Mouse (Mus musculus): ENCODE data around the gene Cpm. TPM values are rescaled to one million over a fixed set of nuclear protein-coding genes. Genes with fewer than 3 reads are reported as not detected.
"Not testable (repeated sequence)": the region's sequence is repeated elsewhere in the genome, so short reads cannot be mapped to it uniquely, and the experiment has no call there.

The Cpm gene
- total RNA-seq, 2 experiments from 2014 or later = 9.3 to 10.0 TPM

- DNase-seq = no peak
These were observed 36.2 kb upstream of the Cpm start for GRCm38 (mm10) chr10:117593041-117593570.

GRCm38 (mm10) chr10:117593857-117594256 is 35.4 kb upstream of the Cpm start:
- DNase-seq = no peak

- no peak for DNase-seq
These were observed 34.9 kb upstream of the Cpm start for GRCm38 (mm10) chr10:117594291-117594850.

DNA sequence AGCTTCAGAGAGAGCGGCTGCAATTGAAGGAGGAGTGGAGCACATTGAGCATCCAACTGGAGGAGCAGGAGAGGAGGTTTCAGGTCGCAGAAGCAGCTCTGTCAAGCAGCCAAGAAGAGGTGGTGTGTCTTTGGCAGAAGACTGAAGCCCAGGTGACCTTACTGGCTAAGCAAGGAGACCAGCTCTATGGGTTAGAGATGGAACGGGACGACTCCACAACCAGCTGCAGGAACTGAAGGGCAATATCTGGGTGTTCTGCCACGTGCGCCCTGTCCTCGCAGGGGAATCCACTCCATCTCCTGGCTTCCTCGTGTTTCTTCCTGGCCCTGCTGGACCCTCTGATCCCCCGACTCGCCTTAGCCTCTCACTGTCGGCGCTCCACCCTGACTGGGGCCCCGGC is 34.4 kb upstream of the Cpm start:
- no peak for DNase-seq

DNA sequence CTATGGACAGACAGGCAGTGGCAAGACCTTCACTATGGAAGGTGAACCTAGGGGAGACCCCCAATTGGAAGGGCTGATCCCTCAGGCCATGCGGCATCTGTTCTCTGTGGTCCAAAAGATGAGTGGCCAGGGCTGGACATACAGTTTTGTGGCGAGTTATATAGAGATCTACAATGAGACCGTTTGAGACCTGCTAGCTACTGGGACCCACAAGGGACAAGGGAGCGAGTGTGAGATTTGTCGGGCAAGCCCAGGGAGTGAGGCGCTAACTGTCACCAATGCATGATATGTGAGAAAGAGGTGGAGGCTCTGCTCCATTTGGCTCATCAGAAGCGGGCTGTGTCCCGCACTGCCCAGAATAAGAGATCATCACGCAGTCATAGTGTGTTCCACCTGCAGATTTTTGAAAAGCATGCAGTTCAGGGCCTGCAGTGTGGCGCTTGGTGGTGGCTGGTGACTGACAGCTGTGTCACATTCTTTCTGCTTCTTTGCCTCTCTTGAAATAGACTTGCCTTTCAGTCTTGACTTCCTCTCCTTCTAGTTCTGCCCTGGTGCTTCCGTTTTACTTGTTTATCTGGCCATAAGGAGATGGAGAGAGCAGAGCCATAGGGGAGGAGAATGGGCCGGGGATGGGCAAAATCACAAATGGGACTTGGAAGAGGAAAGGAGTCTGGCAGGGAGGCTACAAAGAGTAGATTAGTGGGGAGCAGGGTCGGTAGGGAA is 33.7 kb upstream of the Cpm start:
- no peak for DNase-seq

DNA sequence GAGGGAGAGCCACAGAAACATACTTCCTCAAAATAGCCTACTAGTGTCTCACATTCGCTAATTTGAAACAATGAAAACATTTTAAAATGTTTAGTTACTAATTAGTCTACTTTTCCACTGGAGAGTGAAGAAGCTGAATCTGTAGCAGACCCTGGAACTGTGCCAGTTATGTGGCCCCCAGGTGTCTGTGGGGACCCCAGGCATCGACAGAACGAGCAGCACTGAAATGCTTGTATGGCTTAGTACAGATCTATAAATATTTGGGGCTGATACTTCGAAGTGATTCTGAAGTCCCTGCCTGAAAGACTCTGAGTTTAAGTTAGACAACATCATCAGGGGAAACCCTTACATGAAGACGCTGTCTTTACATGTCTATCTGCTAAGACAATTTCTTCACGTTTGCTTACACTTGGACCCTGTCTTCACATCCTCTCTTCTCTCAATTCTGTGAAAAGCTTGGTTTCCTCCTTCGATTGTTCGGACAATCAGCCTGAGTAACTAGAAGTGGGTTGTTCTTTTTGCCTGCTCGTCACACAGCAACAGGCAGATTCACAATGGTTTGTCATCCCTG is 33.0 kb upstream of the Cpm start:
- no peak for DNase-seq

- no peak for DNase-seq
These were observed 32.5 kb upstream of the Cpm start for GRCm38 (mm10) chr10:117596771-117597324.

GRCm38 (mm10) chr10:117597371-117598265 is 31.7 kb upstream of the Cpm start:
- DNase-seq = not testable (repeated sequence)

- DNase-seq = no peak
These were observed 30.9 kb upstream of the Cpm start for GRCm38 (mm10) chr10:117598266-117598950.

DNA sequence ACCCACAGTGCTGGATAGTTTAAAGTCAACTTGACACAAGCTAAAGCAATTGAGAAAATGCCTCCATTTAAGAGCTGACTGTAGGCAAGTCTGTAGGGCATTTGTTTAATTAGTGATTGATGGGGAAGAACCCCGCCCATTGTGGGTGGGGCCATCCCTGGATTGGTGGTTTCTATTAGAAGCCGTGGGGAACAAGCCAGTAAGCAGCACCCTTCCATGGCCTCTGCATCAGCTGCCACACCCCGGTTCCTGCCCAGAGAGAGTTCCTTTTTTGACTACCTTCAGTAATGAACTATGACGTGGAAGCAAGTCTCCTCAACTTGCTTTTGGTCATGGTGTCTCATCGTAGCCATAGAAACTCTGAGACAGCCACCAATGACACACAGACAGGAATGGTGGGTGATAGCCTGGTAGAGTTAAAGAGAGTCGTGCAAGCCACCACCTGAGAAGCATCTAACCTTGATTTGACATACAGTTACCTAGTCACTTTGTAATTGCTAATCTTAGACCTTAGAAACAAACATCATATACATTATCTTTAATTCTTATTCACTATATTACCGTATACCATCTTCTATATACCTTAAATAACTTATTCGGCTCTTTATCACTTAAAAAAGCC is 30.2 kb upstream of the Cpm start:
- not testable (repeated sequence) for DNase-seq

DNA sequence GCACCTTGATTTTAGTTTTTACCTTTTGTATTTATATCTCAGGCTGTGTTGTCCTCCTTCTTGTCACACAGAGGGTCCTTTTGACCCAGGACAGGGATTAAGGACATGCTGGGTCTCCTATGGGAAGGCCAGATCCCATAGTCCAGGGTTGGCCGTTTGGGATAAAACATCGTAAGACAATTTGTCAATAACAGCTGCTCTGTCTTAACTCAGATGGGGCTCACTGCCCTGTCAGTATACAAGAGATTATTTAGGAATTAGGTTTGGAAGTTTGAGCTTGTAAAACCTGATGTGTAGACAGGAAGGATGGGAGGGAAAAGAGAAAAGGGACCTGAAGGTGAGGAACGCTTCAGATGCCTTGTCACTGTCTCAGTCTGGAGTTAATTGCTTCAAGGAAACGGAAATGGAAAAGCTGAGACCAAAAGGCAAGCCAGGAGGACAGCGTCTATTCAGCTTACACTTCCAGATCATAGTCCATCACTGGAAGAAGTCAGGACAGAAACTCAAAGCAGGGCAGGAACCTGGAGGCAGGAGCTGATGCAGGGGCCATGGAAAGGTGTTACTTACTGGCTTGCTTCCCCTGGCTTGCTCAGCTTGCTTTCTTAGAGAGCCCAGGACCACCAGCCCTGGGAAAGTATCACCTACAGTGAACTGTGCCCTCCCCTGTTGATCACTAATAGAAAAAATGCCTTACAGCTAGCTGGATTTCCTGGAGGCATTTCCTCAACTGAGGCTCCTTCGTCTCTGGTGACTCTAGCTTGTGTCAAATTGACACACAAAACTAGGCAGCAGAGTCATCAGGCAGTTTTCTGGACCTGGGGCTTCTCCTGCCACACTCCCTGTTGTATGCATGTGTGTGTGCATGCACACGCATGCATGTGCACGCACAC is 27.9 kb upstream of the Cpm start:
- DNase-seq = no peak

GRCm38 (mm10) chr10:117602325-117603129 is 26.8 kb upstream of the Cpm start:
- DNase-seq = no peak

DNA sequence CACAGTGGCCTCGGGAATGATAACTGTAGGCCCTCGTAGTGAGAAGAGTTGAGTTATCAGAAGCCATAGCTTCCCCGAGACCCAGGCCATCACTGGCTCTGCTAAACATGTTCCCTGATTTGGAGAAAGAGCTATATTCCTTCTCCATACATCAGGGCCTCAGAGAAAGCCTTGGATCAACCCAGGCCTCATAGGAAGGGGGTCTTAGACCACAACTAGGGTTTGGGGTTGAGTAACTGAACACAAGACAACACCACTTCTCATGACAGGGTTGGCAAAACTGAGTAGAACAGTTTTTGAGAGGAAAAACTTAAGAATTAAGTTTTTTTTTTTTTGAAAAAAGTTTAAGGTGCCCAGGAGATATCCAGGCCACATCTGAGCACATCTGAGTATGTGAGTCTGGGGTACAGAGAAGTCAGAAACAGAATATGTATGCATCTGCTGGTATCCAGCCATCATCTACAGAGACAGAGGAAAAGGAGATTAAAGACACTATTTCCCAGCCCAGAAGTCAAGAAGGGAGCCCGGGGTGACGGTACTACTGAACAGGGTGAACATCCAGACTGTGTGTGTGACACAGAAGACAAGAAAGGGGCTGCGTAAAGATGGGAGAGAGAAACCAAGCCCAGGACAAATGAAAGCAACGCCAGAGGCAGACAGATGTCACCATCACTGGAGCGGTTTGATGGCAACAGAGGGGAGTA is 26.0 kb upstream of the Cpm start:
- no peak for DNase-seq

DNA sequence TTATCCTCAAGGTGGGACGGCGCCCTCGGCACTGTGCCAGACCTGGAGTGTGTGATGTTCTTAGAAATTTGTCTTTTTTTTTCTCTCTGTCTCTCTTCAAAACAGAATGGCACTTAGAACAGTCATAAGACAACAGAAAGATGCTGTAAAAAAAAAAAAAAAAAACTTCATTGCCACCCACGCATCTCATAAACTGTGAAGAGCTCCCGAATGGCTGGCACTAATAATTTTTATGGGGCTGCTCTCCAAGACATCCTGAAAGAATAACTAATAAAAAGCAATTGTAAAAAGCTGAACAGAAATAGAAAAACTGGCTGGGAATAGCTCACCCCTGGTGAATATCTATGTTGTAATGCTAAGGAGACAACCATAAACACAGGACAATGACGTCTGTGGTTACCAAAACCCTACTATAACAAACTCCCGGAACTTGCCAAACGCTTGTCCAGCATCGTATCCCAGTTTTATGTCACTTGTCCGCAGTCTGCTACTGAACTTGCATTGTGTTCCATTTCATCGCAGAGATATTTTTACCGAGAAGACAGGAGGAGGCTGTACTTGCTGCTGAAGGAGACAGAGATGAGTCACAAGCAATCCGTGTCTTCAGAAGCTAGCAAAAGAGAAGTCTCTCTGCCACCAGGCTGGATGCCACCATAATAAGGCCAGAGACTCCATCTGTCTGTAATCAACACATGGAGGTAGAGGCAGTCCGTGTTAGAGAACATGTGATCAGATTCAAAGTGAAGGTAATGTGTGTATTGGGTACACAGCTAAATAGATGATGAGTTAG is 25.3 kb upstream of the Cpm start:
- DNase-seq = no peak

- no peak for DNase-seq
These were observed 24.5 kb upstream of the Cpm start for GRCm38 (mm10) chr10:117604624-117605282.

DNA sequence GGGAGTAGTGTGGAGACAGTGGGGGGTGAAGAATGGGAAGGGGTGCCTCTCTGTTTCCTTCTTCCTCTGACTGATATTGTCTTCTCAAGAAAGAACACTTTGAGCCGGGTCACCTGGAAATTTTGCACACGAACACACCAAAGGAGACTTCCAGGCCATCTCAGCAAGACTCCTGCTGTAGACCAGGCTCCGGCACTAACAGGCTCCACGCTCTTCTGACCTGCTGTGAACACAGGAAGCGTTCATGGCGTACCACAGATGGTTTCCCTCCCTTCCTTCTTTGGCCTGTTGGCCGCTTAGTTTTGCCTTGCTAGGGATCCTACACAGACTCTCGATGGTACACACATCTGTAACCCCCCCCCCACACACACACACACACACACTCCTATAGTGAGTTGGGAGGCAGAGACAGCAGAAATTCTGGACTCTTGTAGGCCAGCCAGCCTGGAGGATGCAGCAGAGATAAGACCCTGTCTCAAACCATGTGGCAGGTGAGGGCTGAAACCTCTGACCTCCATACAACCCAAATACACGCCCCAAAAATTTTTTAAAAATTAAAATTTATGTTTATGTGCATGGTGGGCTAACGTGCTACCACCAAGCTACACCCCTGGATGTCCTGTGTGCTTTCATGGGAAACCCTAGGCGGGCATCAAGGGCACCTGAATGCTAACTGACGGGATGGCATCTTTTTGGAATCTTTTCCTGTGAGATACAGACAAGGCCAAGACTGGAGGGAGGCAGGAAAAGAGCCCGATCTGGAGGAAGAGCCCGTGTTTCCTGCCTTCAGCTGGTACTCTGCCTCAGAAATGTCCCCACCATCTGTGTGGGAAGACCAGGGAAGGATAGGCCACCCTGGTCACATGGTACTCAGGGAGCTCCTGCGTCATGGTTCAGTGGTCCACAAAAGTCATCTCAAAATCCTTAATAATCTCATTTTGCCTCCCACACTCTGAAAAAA is 23.7 kb upstream of the Cpm start:
- no peak for DNase-seq

Data from gastrocnemius, postnatal 10 days (tissue).